Mouse (Mus musculus) heart, adult 2 months (tissue): ENCODE results near the gene 4930404N11Rik. TPM values are rescaled to one million over a fixed set of nuclear protein-coding genes. Genes with fewer than 3 reads are reported as not detected.

ENCODE experiments used
- DNase-seq, 2 experiments: peaks; one replicate each; pipeline ENCODE4 v3.0.0; 2021
- H3K27ac ChIP-seq: fragments of 200-600 bp; 2 replicates; pipeline ENCODE4 v1.8.1; 2022
- H3K27me3 ChIP-seq: fragments of 200-500 bp; 2 replicates; pipeline ENCODE4 v1.6.1; 2012; ENCODE audit warnings: mild to moderate bottlenecking, low read length, inconsistent platforms, mixed read lengths; ENCODE audit not compliant: control insufficient read depth, insufficient read depth
- H3K36me3 ChIP-seq: fragments of 200-500 bp; 2 replicates; pipeline ENCODE4 v1.6.1; 2012; ENCODE audit warnings: low read length, inconsistent platforms; ENCODE audit not compliant: control insufficient read depth, insufficient read depth
- H3K4me1 ChIP-seq: fragments of 200-500 bp; 2 replicates; pipeline ENCODE4 v1.6.1; 2011; ENCODE audit warnings: low read length; ENCODE audit not compliant: control insufficient read depth, insufficient read depth
- H3K4me3 ChIP-seq: fragments of 200-600 bp; 2 replicates; pipeline ENCODE4 v1.8.1; 2022
- H3K79me2 ChIP-seq: fragments of 200-500 bp; replicated peaks from 2 replicates; pipeline ENCODE4 v1.6.1; 2012; ENCODE audit warnings: mild to moderate bottlenecking, inconsistent platforms, low read length, moderate library complexity, mixed read lengths; ENCODE audit not compliant: control insufficient read depth, insufficient read depth
- H3K9ac ChIP-seq: fragments of 200-500 bp; 2 replicates; pipeline ENCODE4 v1.6.1; 2012; ENCODE audit warnings: low read depth, mild to moderate bottlenecking, control low read depth, inconsistent platforms, low read length, mixed read lengths
- CTCF ChIP-seq: fragments of 200-600 bp; IDR thresholded peaks from 2 replicates; pipeline ENCODE4 v1.8.1; 2022; ENCODE audit warnings: antibody characterized with exemption, mild to moderate bottlenecking, moderate library complexity
- EP300 ChIP-seq: fragments of 200-500 bp; IDR thresholded peaks from 2 replicates; pipeline ENCODE4 v1.6.1; 2011; ENCODE audit warnings: low read depth, low read length, control low read depth; ENCODE audit not compliant: insufficient read depth
- POLR2A ChIP-seq: fragments of 200-500 bp; IDR thresholded peaks from 2 replicates; pipeline ENCODE4 v1.6.1; 2011; ENCODE audit warnings: mild to moderate bottlenecking, low read depth, low read length, control low read depth; ENCODE audit not compliant: insufficient read depth
- WGBS: fragments of 180-500 bp; shearing (Covaris S2); methylation state at CpG from one replicate; pipeline ENCODE4 v1.1.7; 2018; 5-methylcytosine and 5-hydroxymethylcytosine counted together
- intact Hi-C: fragments of 180-260 bp; cut with DNase I; formaldehyde crosslinking; loops from one replicate; pipeline ENCODE4 v1.15.1; 2025
- polyA plus RNA-seq: library from polyadenylated mRNA; depleted of rRNA; stranded (reverse); fragments of >200 nt; gene quantifications from 2 replicates; pipeline ENCODE4 v1.2.3, GENCODE M21; 2012
- total RNA-seq, 2 experiments: library from RNA; stranded (reverse); gene quantifications; 2 replicates each; pipeline ENCODE4 v1.2.3; 2021

Gene 4930404N11Rik
- total and polyA plus RNA-seq, 3 experiments = 0.64 to 1.2 (median 1.1) TPM

DNA sequence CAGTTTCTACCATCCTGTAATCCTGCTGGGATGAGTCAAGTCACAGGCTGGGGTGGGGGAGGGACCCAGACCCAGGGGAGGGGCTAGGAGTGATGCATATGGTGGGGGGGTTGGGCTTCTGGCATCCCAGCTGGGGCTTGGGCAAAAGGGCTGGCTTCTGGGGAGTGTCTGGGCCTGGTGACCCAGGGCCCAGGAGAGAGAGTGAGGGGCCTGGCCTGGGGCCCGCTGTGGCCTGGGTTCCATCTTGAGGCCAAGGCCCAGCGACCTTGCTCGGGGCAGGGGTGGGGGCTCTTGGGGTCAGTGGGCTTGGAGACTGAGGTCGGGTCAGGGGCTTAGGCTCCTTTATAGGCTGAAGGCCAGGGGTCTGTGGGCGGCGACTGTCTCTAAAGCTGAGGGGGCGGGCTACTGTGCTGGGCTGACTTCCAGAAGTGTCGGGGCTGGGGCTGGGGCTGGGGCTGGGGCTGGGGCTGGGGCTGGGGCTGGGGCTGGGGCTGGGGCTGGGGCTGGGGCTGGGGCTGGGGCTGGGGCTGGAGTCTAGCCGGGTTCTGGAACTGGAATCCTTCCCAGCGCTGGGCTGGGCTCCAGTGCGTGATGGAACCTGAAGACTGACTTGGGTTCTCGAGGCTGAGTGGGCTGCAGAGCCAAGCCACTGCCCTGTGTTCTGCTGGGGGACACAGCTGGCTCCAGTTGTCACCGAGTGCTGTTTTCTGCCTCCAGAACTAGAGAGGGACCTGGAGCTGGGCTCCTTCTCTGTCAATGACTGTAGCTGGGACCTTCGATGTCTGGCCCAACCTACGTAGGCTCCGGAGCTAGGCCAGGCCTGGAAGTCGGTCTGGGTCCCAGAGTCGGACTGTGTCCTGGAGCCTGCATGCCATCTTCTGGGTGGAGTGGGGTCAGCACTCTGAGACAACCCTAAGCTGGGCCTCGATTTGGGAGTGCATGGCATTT is 29.9 kb downstream of the 4930404N11Rik start:
- WGBS = 54% methylated on average over 18 of the region's 19 CpGs
- Histone ChIP-seq H3K79me2 (no peaks in the 10 kb centered on the region), H3K36me3 (no peaks in the 10 kb centered on the region), H3K9ac (no peak overlapping the region), H3K4me1 (peaks cover 3% of the 10 kb centered on the region), H3K4me3 (no peak overlapping the region), H3K27me3 (no peaks in the 10 kb centered on the region), H3K27ac (no peak overlapping the region; the same call in 1 of the 2 replicates)
- TF ChIP-seq EP300 (no peak), POLR2A (no peak), CTCF (peak; percentile 3; the same call in 1 of the 2 replicates)
- intact Hi-C loops = no loop called here
- DNase-seq = no peak

GRCm38 (mm10) chr10:81334324-81334723 is 31.3 kb downstream of the 4930404N11Rik start:
- Histone ChIP-seq H3K4me3 (no peak overlapping the region), H3K36me3 (no peaks in the 10 kb centered on the region), H3K9ac (no peak overlapping the region), H3K27ac (no peak overlapping the region), H3K4me1 (peaks cover 12% of the 10 kb centered on the region), H3K27me3 (no peaks in the 10 kb centered on the region), H3K79me2 (no peaks in the 10 kb centered on the region)
- intact Hi-C loops = no loop called here
- TF ChIP-seq CTCF = no peak
- TF ChIP-seq POLR2A = 0 out of 2 replicates have a peak, but pooled peaks have one; percentile 9
- WGBS = 86% methylated on average over 11 of the region's 11 CpGs
- DNase-seq = no peak

GRCm38 (mm10) chr10:81332277-81332676 is 33.3 kb downstream of the 4930404N11Rik start:
- Histone ChIP-seq H3K4me3 (no peak overlapping the region), H3K4me1 (peaks cover 26% of the 10 kb centered on the region), H3K9ac (0 out of 2 replicates have a peak overlapping the region, but pooled peaks have one; percentile 33), H3K27me3 (no peaks in the 10 kb centered on the region), H3K27ac (no peak overlapping the region), H3K36me3 (no peaks in the 10 kb centered on the region), H3K79me2 (no peaks in the 10 kb centered on the region)
- DNase-seq = no peak
- TF ChIP-seq EP300 = no peak
- intact Hi-C loops = no loop called here
- 64% methylated on average over 29 of the region's 29 CpGs for WGBS

DNA sequence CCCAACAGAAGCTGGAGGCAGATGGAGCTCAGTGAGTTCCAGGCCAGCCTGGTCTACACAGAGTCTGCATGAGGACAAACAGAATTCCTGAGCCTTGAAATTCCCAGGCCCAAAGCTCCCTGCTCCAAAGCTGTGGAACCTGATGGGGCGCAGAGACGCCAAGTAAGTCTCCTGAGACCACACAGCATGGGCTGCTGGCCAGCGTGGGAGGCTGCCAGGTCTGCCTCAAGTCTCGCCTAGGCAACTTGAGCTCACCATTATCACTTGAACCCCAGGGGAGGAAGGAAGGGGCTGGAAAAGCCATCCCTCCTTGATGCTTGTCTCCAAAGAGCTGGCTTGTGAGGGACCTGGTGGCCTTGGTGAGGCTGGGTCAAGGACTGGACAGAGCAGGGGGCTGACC is 35.6 kb downstream of the 4930404N11Rik start:
- Histone ChIP-seq H3K79me2 (no peaks in the 10 kb centered on the region), H3K4me1 (peaks cover 33% of the 10 kb centered on the region), H3K4me3 (no peak overlapping the region), H3K36me3 (no peaks in the 10 kb centered on the region), H3K27me3 (no peaks in the 10 kb centered on the region), H3K27ac (peak overlapping the region; percentile 86), H3K9ac (peak overlapping the region; percentile 13)
- WGBS = 30% methylated on average over 4 of the region's 4 CpGs
- DNase-seq = peak; percentile 81 to 85
- TF ChIP-seq EP300 (peak; percentile 66; the same call in 1 of the 2 replicates), CTCF (no peak), POLR2A (0 out of 2 replicates have a peak, but pooled peaks have one; percentile 22)
- intact Hi-C loops = no loop called here

- peak overlapping the region; percentile 52 for H3K9ac ChIP-seq
- peak overlapping the region; percentile 86 for H3K27ac ChIP-seq
- H3K79me2 ChIP-seq = no peaks in the 10 kb centered on the region
- no peaks in the 10 kb centered on the region for H3K27me3 ChIP-seq
- peaks cover 33% of the 10 kb centered on the region for H3K4me1 ChIP-seq
- intact Hi-C loops = no loop called here
- peak in 1 of 2 experiments; percentile 55 for DNase-seq
- TF ChIP-seq POLR2A (no peak), CTCF (no peak), EP300 (no peak)
- no peaks in the 10 kb centered on the region for H3K36me3 ChIP-seq
- peak overlapping the region; percentile 27; the same call in 1 of the 2 replicates for H3K4me3 ChIP-seq
- WGBS = 28% methylated on average over 10 of the region's 10 CpGs
These were observed 36.2 kb downstream of the 4930404N11Rik start for GRCm38 (mm10) chr10:81329194-81329975.
